Mouse (Mus musculus) brain, embryonic 14.5 days (tissue): Measurements from ENCODE around the gene Scd2.

ENCODE experiments used
- CTCF ChIP-seq: fragments of 200-500 bp; IDR thresholded peaks from 2 replicates; pipeline ENCODE4 v1.5.1; 2012; ENCODE audit warnings: inconsistent platforms, mild to moderate bottlenecking, moderate library complexity, borderline replicate concordance; ENCODE audit not compliant: insufficient read depth, insufficient read length; ENCODE audit errors: extremely low read depth
- POLR2A ChIP-seq: fragments of 200-500 bp; IDR thresholded peaks from 2 replicates; pipeline ENCODE4 v1.6.1; 2012; ENCODE audit warnings: mild to moderate bottlenecking, inconsistent platforms, borderline replicate concordance; ENCODE audit not compliant: poor library complexity, insufficient read depth, insufficient read length, severe bottlenecking; ENCODE audit errors: extremely low read depth

GRCm38 (mm10) chr19:44308611-44309246, 15.3 kb downstream of the Scd2 start:
- TF ChIP-seq CTCF (no peak), POLR2A (no peak)
